Mouse (Mus musculus): ENCODE measurements around the gene Isca2.

Gene Isca2

DNA sequence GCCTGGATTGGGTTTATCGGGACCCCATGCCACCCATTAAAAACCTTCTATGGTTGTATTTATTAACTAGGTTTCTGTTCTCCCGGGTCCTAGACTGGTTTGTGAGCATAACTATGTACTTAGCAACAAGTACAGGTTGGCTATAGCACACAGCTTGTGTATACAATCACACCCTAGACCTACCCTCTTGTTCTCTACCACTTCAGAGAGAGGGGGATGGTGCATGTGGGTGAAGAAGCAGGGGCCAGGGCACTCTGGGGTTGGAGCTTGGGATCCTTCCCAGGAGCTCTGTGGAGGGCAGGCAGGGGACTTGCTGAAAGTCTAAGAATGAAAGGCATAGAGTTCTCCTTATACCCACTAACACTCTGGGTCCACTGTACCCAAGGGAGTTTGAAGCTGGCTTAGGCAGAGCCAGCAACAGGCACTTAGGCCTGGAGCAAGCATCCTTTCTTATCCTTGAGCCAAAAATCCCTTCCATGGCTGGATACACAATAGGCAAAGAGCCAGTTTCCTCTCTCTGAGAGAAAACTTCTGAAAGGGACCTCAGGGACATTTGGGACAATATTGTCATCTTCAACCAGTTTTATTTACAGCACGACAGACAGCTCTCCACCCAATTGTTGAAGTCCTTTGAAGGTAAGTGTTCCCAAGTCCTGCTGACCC is 41.7 kb downstream of the Isca2 start:
- no peak for DNase-seq (ENCODE audit: low spot score in 2 of 2)

DNA sequence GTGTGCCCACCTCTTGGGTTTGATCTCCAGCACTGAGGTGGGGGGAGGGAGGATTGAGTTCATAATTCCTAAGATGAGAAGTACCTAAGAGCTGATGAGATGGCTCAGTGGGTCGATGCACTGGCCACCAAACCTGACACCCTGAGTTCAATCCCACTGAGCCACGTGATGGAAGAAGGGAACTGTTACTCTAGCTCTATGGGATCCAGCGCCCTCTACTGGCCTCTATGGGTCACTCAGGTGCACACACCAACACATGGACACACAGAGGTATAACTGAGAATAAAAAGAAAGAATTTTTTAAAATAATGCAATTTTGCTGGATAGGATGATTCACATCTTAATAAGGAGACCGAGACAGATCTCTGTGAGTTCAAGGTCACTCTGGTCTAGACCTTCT is 45.4 kb downstream of the Isca2 start:
- DNase-seq (ENCODE audit: low spot score in 2 of 2) = no peak

DNA sequence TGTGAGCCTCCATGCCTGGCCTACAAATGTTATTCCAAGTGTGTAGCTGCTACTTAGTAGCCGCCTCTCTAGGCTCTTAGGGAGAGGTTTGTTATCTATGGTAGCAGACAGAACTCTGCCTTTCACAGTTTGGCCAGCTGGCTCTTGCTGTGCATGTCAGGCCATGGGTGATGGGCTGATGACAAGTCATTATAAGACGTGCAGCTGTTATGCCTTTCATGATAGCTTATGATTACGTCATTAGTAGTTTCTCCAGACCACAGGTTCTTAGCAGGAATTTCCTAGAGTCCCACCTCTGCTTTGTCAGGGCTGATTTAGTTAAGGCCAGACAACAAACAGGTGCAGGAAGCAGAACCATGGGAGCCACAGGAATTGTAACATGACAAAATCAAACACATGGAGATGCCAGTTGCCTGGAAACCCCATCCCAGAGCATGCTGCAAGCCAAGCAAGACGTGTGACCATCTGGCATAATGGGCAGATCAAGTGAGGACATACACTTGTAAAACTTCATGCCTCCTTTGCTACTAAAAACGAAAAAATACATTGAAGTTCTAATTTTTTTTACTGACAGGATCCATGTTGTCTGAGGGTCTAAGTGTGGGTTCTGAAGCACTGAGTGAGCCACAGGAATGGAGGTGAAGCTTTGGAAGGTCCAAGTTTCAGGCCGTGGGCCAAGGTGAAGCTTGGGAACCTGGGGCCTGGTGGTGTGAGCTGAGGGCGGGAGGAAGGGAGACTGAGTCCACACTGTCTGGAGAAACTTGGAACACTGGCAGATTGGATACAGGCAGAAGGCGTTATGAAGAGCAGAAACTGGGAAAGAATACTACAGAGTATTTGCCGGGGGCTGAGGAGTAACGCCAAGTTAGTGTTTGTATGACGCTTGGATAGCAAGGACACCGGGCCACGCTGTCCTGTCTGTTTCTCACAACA is 46.5 kb downstream of the Isca2 start:
- DNase-seq (ENCODE audit: low spot score in 2 of 2) = peak; percentile 18 to 37

DNA sequence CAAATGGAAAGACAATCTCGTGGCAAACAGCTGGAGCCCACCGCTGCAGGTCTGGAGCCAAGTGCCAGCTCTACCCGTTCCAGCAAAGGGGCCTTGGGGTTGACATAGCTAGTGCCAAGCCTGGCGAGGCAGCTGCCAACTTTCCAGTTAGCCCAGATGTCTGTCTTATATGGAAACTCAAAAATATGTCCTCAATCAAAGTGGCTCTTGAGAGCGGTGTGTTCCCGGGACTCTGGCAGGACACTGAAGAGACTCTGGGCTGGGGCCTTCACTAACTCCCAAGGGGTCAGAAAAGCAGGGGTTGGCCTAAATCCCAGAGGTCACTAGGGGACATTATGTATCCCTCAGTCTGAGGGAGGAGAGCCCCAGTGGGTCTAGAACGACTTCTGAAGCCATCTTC is 50.5 kb downstream of the Isca2 start:
- no peak for DNase-seq (ENCODE audit: low spot score in 2 of 2)

DNA sequence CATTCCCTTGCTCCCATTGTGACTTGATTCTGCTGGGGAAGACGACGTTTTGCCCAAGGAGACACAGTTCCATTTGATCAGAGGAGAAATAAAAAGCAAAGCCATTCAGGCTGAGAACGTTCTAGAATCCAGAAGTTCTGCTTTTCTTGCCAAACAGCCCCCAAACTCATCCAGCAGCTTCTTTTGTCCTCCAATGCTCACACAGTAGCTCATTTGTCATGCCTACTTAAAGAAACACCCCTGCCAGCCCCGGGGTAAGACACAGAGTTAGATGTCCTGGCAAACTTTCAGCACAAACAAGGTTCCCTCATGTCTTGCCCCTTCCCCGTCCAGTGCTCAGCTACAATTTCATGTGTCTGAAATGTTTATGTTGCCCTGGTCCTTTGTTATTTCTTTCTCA is 51.2 kb downstream of the Isca2 start:
- DNase-seq (ENCODE audit: low spot score in 2 of 2) = no peak
